ENCODE assay signal across 18 mouse cellular contexts in the genomic region with DNA sequence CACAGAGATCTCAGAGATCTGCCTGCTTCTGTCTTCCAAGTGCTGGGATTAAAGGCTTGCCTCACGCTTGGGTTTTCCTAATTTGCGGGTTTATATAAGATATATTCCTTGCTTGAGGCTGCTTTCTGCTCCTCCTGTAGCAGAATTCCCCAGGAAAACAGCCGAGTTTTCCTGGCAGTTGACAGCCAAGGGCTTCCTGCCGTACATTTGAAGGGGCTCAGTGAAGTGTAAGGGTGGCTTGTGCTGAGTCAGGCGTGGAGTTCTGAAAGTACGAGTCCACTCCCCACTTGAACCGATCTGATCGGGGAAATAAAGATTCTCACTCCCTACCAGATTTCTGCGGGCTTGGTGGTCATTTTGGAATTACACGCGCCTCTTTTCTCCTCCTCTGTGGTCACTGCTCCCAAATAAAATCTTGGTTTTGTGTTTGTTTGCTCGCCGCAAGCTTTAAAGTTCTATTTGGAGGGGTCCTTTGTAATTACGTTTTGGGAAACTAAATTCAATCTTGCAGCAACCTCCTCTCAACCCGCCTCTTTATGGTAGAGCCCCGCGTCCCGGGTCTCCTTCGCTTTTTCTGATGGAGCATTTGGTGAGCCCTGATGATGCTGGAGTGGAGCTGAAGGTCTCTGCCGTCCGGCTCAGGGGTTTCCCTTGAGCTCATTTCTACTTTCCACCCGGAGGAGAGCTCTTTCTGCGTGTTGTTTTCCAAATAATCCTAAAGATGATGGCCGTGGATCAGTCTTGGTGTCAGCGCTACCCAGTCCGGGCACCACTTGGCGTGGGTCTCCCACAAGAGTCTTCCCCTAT. TPM values are rescaled to one million over a fixed set of nuclear protein-coding genes. Genes with fewer than 3 reads are reported as not detected.
A peak's percentile ranks its signal among the peaks of the same experiment; 100 is the strongest.
DNase-seq lines count a peak whose midpoint lies in the region; ATAC-seq lines count a peak whose summit lies in the region.
"Had no signal": no experiment of that assay in that cellular context is flagged by ENCODE, and none has a peak within 500 bp of the region (broad histone marks: within the 10 kb centered on the region; RNA-seq: fewer than 3 reads in every experiment).

No protein-coding gene starts in this region.

- H3K4me3 ChIP-seq in forebrain, embryonic 10.5 days: no peak overlapping the region
- no peak overlapping the region for H3K4me3 ChIP-seq in forebrain, embryonic 14.5 days (ENCODE audit: low read depth, low read length)
- no peak overlapping the region for H3K4me3 ChIP-seq in hindbrain, embryonic 15.5 days
- no peak overlapping the region for H3K4me3 ChIP-seq in hindbrain, embryonic 13.5 days
- H3K4me3 ChIP-seq in neural tube, embryonic 15.5 days (replicated peaks): no peak overlapping the region
- H3K4me3 ChIP-seq: liver, embryonic 13.5 days had no signal

- peaks cover 99% of the 10 kb centered on the region for H3K27me3 ChIP-seq in forebrain, embryonic 10.5 days (ENCODE audit: poor library complexity, severe bottlenecking)
- H3K27me3 ChIP-seq in forebrain, embryonic 14.5 days (replicated peaks; ENCODE audit: control insufficient read depth, insufficient read depth, low read length): peaks cover 74% of the 10 kb centered on the region
- H3K27me3 ChIP-seq in hindbrain, embryonic 15.5 days: peaks cover 82% of the 10 kb centered on the region
- H3K27me3 ChIP-seq in hindbrain, embryonic 13.5 days: peaks cover 97% of the 10 kb centered on the region
- H3K27me3 ChIP-seq in neural tube, embryonic 15.5 days (replicated peaks): peaks cover 89% of the 10 kb centered on the region

- peaks cover 38% of the 10 kb centered on the region for H3K4me1 ChIP-seq in forebrain, embryonic 10.5 days
- H3K4me1 ChIP-seq in forebrain, embryonic 14.5 days (ENCODE audit: control insufficient read depth, insufficient read depth, low read length): peaks cover 9% of the 10 kb centered on the region
- peaks cover 29% of the 10 kb centered on the region for H3K4me1 ChIP-seq in hindbrain, embryonic 15.5 days (replicated peaks)
- peaks cover 21% of the 10 kb centered on the region for H3K4me1 ChIP-seq in hindbrain, embryonic 13.5 days (replicated peaks)
- H3K4me1 ChIP-seq in neural tube, embryonic 15.5 days: peaks cover 25% of the 10 kb centered on the region

- H3K9ac ChIP-seq in forebrain, embryonic 14.5 days (ENCODE audit: low read length): no peak overlapping the region
- no peak overlapping the region for H3K9ac ChIP-seq in hindbrain, embryonic 15.5 days
- no peak overlapping the region for H3K9ac ChIP-seq in hindbrain, embryonic 13.5 days
- no peak overlapping the region for H3K9ac ChIP-seq in neural tube, embryonic 15.5 days (replicated peaks)
- H3K9ac ChIP-seq: liver, embryonic 13.5 days had no signal

- 2% methylated on average over 27 of the region's 27 CpGs for WGBS in forebrain, embryonic 10.5 days
- under 1% methylated on average over 27 of the region's 27 CpGs for WGBS in forebrain, embryonic 14.5 days
- whole genome bisulfite sequencing in hindbrain, embryonic 15.5 days: 2% methylated on average over 27 of the region's 27 CpGs
- WGBS in hindbrain, embryonic 13.5 days: 3% methylated on average over 27 of the region's 27 CpGs
- WGBS in neural tube, embryonic 15.5 days: 2% methylated on average over 27 of the region's 27 CpGs

- no peak overlapping the region for H3K27ac ChIP-seq in forebrain, embryonic 10.5 days
- H3K27ac ChIP-seq in forebrain, embryonic 14.5 days (ENCODE audit: low read depth, low read length): no peak overlapping the region
- H3K27ac ChIP-seq in hindbrain, embryonic 15.5 days (replicated peaks): no peak overlapping the region
- no peak overlapping the region for H3K27ac ChIP-seq in hindbrain, embryonic 13.5 days
- H3K27ac ChIP-seq in neural tube, embryonic 15.5 days (replicated peaks): no peak overlapping the region
- H3K27ac ChIP-seq: liver, embryonic 13.5 days had no signal

- peak; percentile 50 for DNase-seq in forebrain, embryonic 10.5 days (ENCODE audit: extremely low spot score, low spot score)
- DNase-seq in forebrain, embryonic 14.5 days (ENCODE audit: low spot score): no peak
- DNase-seq in neural tube, embryonic 10.5 days (ENCODE audit: extremely low spot score, low spot score): peak; percentile 63
- DNase-seq in thymus, postnatal 0 days (ENCODE audit: low spot score): no peak
- DNase-seq in gastrocnemius, postnatal 4 days (ENCODE audit: low spot score in 2 of 2): no peak
- DNase-seq: cerebellum, adult 11-12 months; liver, embryonic 13.5 days had no signal

- ATAC-seq in forebrain, embryonic 14.5 days: no peak
- no peak for ATAC-seq in hindbrain, embryonic 15.5 days (ENCODE audit: low FRiP score, low read depth)
- ATAC-seq in hindbrain, embryonic 13.5 days (ENCODE audit: low FRiP score): no peak
- no peak for ATAC-seq in neural tube, embryonic 15.5 days (ENCODE audit: low FRiP score)
- ATAC-seq: intestine, embryonic 16.5 days had no signal

- H3K9me3 ChIP-seq in forebrain, embryonic 10.5 days: no peaks in the 10 kb centered on the region
- no peaks in the 10 kb centered on the region for H3K9me3 ChIP-seq in forebrain, embryonic 14.5 days (replicated peaks; ENCODE audit: control insufficient read depth, low read length)
- H3K9me3 ChIP-seq in hindbrain, embryonic 15.5 days: no peaks in the 10 kb centered on the region
- H3K9me3 ChIP-seq in hindbrain, embryonic 13.5 days: no peaks in the 10 kb centered on the region
- no peaks in the 10 kb centered on the region for H3K9me3 ChIP-seq in neural tube, embryonic 15.5 days (replicated peaks)
- H3K9me3 ChIP-seq: liver, embryonic 13.5 days had no signal

- no peak overlapping the region for H3K4me2 ChIP-seq in forebrain, embryonic 14.5 days (ENCODE audit: low read length)
- 0 out of 2 replicates have a peak overlapping the region, but pooled peaks have one; percentile 20 for H3K4me2 ChIP-seq in hindbrain, embryonic 15.5 days
- no peak overlapping the region for H3K4me2 ChIP-seq in hindbrain, embryonic 13.5 days
- no peak overlapping the region for H3K4me2 ChIP-seq in neural tube, embryonic 15.5 days
- H3K4me2 ChIP-seq: liver, embryonic 13.5 days had no signal

- no peaks in the 10 kb centered on the region for H3K36me3 ChIP-seq in forebrain, embryonic 10.5 days (replicated peaks)
- H3K36me3 ChIP-seq in forebrain, embryonic 14.5 days (ENCODE audit: control insufficient read depth, insufficient read depth, low read length): no peaks in the 10 kb centered on the region
- H3K36me3 ChIP-seq in hindbrain, embryonic 15.5 days: no peaks in the 10 kb centered on the region
- no peaks in the 10 kb centered on the region for H3K36me3 ChIP-seq in hindbrain, embryonic 13.5 days
- no peaks in the 10 kb centered on the region for H3K36me3 ChIP-seq in neural tube, embryonic 15.5 days
- H3K36me3 ChIP-seq: liver, embryonic 13.5 days had no signal

RNA-seq across cellular contexts. Expression of gene Dlx4, which starts 3.6 kb away (rescaled TPM):
- 0.21 and 0.26 TPM in 2 replicates for polyA plus RNA-seq in forebrain, embryonic 10.5 days (2016; fragmentation: Nextera tagmentation; extraction: Ambion mirVana)
- 0.11 TPM in 1 of 2 replicates, not detected in the other for polyA plus RNA-seq in forebrain, embryonic 14.5 days (2014; fragmentation: Nextera tagmentation; extraction: Ambion mirVana)
- polyA plus RNA-seq in hindbrain, embryonic 15.5 days (2015; fragmentation: Nextera tagmentation; extraction: Ambion mirVana): not detected in 2 replicates
- polyA plus RNA-seq in hindbrain, embryonic 13.5 days (2015; fragmentation: Nextera tagmentation; extraction: Ambion mirVana): 0.17 TPM in 1 of 2 replicates, not detected in the other
- polyA plus RNA-seq in neural tube, embryonic 15.5 days (2015; fragmentation: Nextera tagmentation; extraction: Ambion mirVana): not detected in 2 replicates
- polyA plus RNA-seq in thymus, postnatal 0 days (2015; fragmentation: Nextera tagmentation; extraction: Ambion mirVana): 0.17 and 0.21 TPM in 2 replicates
- total RNA-seq in gastrocnemius, postnatal 4 days (2021): not detected
- total RNA-seq: adrenal gland, adult 18-20 months; common myeloid progenitor, adult 5-6 weeks; gastrocnemius, adult 18-20 months; heart, adult 8-10 months; neutrophil, adult 5-6 weeks had no signal
- polyA plus RNA-seq: large intestine, adult 2 months had no signal

RNA-seq across cellular contexts. Expression of gene Dlx3, which starts 29.7 kb away (rescaled TPM):
- 3.5 and 3.6 TPM in 2 replicates for polyA plus RNA-seq in forebrain, embryonic 10.5 days (2016; fragmentation: Nextera tagmentation; extraction: Ambion mirVana)
- polyA plus RNA-seq in forebrain, embryonic 14.5 days (2014; fragmentation: Nextera tagmentation; extraction: Ambion mirVana): not detected in 2 replicates
- 0.19 and 0.54 TPM in 2 replicates for polyA plus RNA-seq in hindbrain, embryonic 15.5 days (2015; fragmentation: Nextera tagmentation; extraction: Ambion mirVana)
- polyA plus RNA-seq in hindbrain, embryonic 13.5 days (2015; fragmentation: Nextera tagmentation; extraction: Ambion mirVana): 0.44 and 0.49 TPM in 2 replicates
- polyA plus RNA-seq in neural tube, embryonic 15.5 days (2015; fragmentation: Nextera tagmentation; extraction: Ambion mirVana): 0.28 and 0.50 TPM in 2 replicates
- 0.33 and 0.45 TPM in 2 replicates for polyA plus RNA-seq in thymus, postnatal 0 days (2015; fragmentation: Nextera tagmentation; extraction: Ambion mirVana)
- under 1 TPM; 0.34 to 0.60 TPM for total RNA-seq in gastrocnemius, postnatal 4 days (2021)
- total RNA-seq: adrenal gland, adult 18-20 months; common myeloid progenitor, adult 5-6 weeks; gastrocnemius, adult 18-20 months; heart, adult 8-10 months; left cerebral cortex, adult 18-20 months; neutrophil, adult 5-6 weeks had no signal

Comparison
In these comparisons a context has a peak if more than half of its experiments do, and no peak if none do; other contexts are left out.
1. DNase-seq: peak in forebrain, embryonic 10.5 days (single experiment) and neural tube, embryonic 10.5 days (single experiment); none in forebrain, embryonic 14.5 days (single experiment), thymus, postnatal 0 days (single experiment) and gastrocnemius, postnatal 4 days (0 of 2).